Mouse (Mus musculus) embryonic fibroblast, embryonic 13.5 days (primary cell): ENCODE data around the gene Maats1.

Source experiments
- CTCF ChIP-seq: IDR thresholded peaks from 2 replicates; pipeline ENCODE4 v1.5.1; 2011; ENCODE audit warnings: mild to moderate bottlenecking, control low read depth, low read length, moderate library complexity, borderline replicate concordance; ENCODE audit not compliant: insufficient read depth
- POLR2A ChIP-seq: IDR thresholded peaks from 2 replicates; pipeline ENCODE4 v1.6.1; 2011; ENCODE audit warnings: low read depth, mild to moderate bottlenecking, control low read depth, low read length, moderate library complexity

GRCm38 (mm10) chr16:38307221-38307605 is 34.7 kb downstream of the Maats1 start:
- no peak for TF ChIP-seq CTCF
- TF ChIP-seq POLR2A, result no peak
